Mouse (Mus musculus) stomach, postnatal 0 days (tissue): ENCODE data around the gene Ano10. TPM values are rescaled to one million over a fixed set of nuclear protein-coding genes. Genes with fewer than 3 reads are reported as not detected.

Source experiments
- ATAC-seq: fragments of 200-750 bp; cut with Nextera tagmentation; 2 replicates; pipeline ENCODE4 v1.8.0; 2017; ENCODE audit not compliant: low FRiP score, low TSS enrichment
- DNase-seq: peaks from one replicate; pipeline ENCODE4 v3.0.0-alpha.2; 2016; ENCODE audit warnings: low spot score
- H3K27ac ChIP-seq: fragments of 300-500 bp; sonication (generic); replicated peaks from 2 replicates; pipeline ENCODE4 v1.5.1; 2014; ENCODE audit warnings: mild to moderate bottlenecking, control low read depth
- H3K27me3 ChIP-seq: fragments of 300-500 bp; sonication (generic); 2 replicates; pipeline ENCODE4 v1.6.1; 2014; ENCODE audit warnings: low read length; ENCODE audit not compliant: control insufficient read depth, insufficient read depth
- H3K36me3 ChIP-seq: fragments of 300-500 bp; sonication (generic); 2 replicates; pipeline ENCODE4 v1.6.1; 2014; ENCODE audit warnings: low read length, mixed read lengths; ENCODE audit not compliant: control insufficient read depth, insufficient read depth
- H3K4me1 ChIP-seq: fragments of 300-500 bp; sonication (generic); replicated peaks from 2 replicates; pipeline ENCODE4 v1.6.1; 2014; ENCODE audit warnings: antibody characterized with exemption; ENCODE audit not compliant: control insufficient read depth, insufficient read depth
- H3K4me2 ChIP-seq: fragments of 300-500 bp; sonication (generic); replicated peaks from 2 replicates; pipeline ENCODE4 v1.6.1; 2014; ENCODE audit warnings: low read depth, mild to moderate bottlenecking, control low read depth, moderate library complexity
- H3K4me3 ChIP-seq: fragments of 300-500 bp; sonication (generic); 2 replicates; pipeline ENCODE4 v1.5.1; 2014; ENCODE audit warnings: low read depth, low read length, control low read depth
- H3K9ac ChIP-seq: fragments of 300-500 bp; sonication (generic); 2 replicates; pipeline ENCODE4 v1.6.1; 2014; ENCODE audit warnings: mild to moderate bottlenecking, low read length, control low read depth, mixed read lengths
- H3K9me3 ChIP-seq: fragments of 300-500 bp; sonication (generic); 2 replicates; pipeline ENCODE4 v1.6.1; 2016; ENCODE audit warnings: low read length; ENCODE audit not compliant: control insufficient read depth
- CTCF ChIP-seq: IDR thresholded peaks from 2 replicates; pipeline ENCODE4 v1.5.1; 2016; ENCODE audit warnings: antibody characterized with exemption, low read depth, mild to moderate bottlenecking, moderate library complexity
- EP300 ChIP-seq: optimal IDR thresholded peaks from 2 replicates; pipeline ENCODE3; 2016; ENCODE audit warnings: antibody characterized with exemption
- WGBS: fragments of 180-500 bp; shearing (Covaris S2); extraction: QIAGEN DNeasy Blood & Tissue Kit; methylation state at CpG from one replicate; pipeline ENCODE4 v1.1.7; 2014; 5-methylcytosine and 5-hydroxymethylcytosine counted together
- polyA plus RNA-seq: library from polyadenylated mRNA; unstranded; fragments of >200 nt; fragmentation: Nextera tagmentation; extraction: Ambion mirVana; gene quantifications from 2 replicates; pipeline ENCODE4 v1.2.1, GENCODE M21; 2015

Ano10 gene
- polyA plus RNA-seq, 1 experiment from 2014 or later, result 30.8 TPM

DNA sequence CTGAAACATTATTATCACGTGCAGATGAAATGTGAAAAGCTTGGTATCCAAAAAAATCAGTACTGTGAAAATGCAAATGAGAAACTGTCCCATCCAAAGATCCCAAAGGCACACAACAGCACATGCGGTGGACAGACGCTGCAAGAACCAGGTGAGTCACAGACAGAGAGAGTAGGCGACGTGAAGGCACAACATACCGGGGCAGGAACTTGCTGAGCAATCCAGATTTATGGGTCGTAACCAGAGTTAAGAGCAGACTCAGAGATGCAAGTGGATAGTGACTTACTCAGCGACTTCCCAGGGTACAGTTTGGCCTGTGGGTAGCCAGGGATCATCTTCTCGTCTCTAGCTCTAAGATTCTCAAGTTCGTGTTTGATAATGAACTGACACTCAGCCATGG is 23.3 kb downstream of the Ano10 start:
- peaks cover 4% of the 10 kb centered on the region; the same call in 1 of the 2 replicates for H3K36me3 ChIP-seq
- no peaks in the 10 kb centered on the region for H3K9me3 ChIP-seq
- H3K9ac ChIP-seq, result no peak overlapping the region
- WGBS, result 84% methylated on average over 10 of the region's 10 CpGs
- H3K27me3 ChIP-seq, result no peaks in the 10 kb centered on the region
- H3K4me2 ChIP-seq, result no peak overlapping the region
- no peak overlapping the region for H3K27ac ChIP-seq
- TF ChIP-seq CTCF (no peak), EP300 (no peak)
- DNase-seq, result no peak
- no peaks in the 10 kb centered on the region for H3K4me1 ChIP-seq
- ATAC-seq, result no peak
- H3K4me3 ChIP-seq, result no peak overlapping the region

DNA sequence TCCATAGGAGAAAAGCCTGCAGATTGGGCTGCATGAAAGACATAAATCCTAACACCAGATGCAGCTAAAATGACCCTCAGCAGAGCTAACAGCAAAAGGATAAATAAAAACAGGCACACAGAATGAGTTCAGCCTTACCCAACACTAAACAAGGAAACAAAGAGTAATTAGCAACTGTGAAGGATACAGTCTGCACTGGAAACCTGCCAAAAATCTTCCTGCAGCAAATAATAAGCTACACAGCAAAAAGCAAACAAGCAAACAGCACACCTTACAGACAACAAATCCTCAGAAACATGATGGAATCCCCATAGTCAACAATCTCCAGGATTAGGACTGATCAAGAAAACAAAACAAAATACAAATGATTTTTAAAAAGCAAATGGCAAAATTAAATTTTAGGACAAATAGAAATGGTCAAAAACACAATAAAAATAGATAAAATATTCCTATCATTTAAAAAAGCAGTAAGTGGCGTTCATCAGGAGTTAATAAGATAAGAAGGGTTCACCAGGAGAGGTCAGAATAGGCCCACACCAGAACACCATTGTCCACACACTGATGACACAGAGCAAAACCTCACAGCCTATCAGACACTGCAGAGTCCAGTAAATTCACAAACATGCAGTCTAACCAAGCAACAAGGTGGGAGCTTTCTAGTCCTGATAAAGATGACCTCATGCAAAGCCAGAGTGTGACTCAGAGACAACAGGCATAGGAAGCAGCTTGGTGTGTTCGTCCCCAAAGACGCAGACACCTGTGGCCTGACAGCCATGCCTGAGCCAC is 24.8 kb downstream of the Ano10 start:
- TF ChIP-seq CTCF (peak; percentile 30; the same call in 1 of the 2 replicates), EP300 (no peak)
- Histone ChIP-seq H3K27me3 (no peaks in the 10 kb centered on the region), H3K9me3 (no peaks in the 10 kb centered on the region), H3K36me3 (peaks cover 6% of the 10 kb centered on the region; the same call in 1 of the 2 replicates), H3K4me1 (no peaks in the 10 kb centered on the region), H3K9ac (no peak overlapping the region), H3K4me3 (no peak overlapping the region), H3K27ac (no peak overlapping the region), H3K4me2 (no peak overlapping the region)
- no peak for DNase-seq
- ATAC-seq, result peak; percentile 80
- 74% methylated on average over 3 of the region's 3 CpGs for WGBS

DNA sequence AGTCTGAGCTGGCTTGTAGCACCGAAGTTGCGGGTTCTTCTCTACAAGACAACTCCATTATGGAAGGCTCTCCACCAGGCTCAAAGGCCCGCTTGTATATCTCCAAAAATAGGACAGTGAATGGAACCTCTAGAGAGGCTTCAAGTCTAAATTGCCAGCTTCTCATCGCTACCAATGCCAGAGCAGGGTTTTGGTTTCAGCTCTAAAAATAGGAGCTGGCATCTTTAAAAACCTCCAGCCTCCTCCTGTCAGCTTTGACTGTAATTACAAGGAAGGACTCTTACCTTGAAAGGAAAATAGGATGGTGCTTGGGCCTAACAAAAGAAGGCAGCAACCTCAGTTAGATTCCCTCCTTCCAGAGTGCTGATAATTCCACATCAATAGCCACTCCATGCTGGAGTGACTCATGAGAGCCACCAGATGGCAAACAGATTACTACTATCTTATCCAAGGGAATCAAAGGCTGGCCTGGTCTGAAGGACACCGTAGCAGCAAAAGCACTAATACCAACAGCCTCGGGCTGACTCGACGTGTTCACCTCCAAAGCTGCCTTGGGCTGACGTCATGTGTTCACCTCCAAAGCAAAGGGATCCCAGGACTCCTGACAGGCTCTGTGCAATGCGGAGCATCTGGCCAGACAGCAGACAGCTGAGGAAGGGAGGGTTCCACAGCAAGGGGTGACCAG is 28.6 kb downstream of the Ano10 start:
- TF ChIP-seq CTCF, result 0 out of 2 replicates have a peak, but pooled peaks have one; percentile 6
- TF ChIP-seq EP300, result no peak
- no peak overlapping the region for H3K27ac ChIP-seq
- no peak overlapping the region for H3K9ac ChIP-seq
- 85% methylated on average over 10 of the region's 10 CpGs for WGBS
- H3K36me3 ChIP-seq, result peaks cover 9% of the 10 kb centered on the region; the same call in 1 of the 2 replicates
- H3K9me3 ChIP-seq, result no peaks in the 10 kb centered on the region
- DNase-seq, result no peak
- no peaks in the 10 kb centered on the region for H3K4me1 ChIP-seq
- no peak overlapping the region for H3K4me2 ChIP-seq
- H3K4me3 ChIP-seq, result no peak overlapping the region
- ATAC-seq, result no peak
- no peaks in the 10 kb centered on the region for H3K27me3 ChIP-seq

DNA sequence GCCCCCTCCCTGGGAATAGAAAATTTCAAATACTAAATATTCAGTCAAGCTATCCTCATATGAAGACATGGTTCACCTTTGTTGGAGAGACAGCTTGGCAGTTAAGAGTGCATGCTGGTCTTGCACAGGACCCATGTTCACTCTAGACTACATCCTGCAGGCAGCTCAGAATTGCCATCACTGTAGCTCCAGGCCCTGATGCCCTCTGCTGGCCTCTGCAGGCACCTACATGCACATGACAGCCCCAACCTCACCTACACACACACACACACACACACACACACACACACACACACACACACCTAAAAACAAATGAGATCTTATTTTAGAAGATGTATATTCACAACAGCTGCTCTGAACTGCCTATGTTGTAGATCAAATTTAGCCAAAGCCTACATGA is 31.1 kb downstream of the Ano10 start:
- Histone ChIP-seq H3K4me1 (no peaks in the 10 kb centered on the region), H3K4me3 (no peak overlapping the region), H3K27ac (no peak overlapping the region), H3K27me3 (no peaks in the 10 kb centered on the region), H3K36me3 (peaks cover 9% of the 10 kb centered on the region; the same call in 1 of the 2 replicates), H3K4me2 (no peak overlapping the region), H3K9me3 (no peaks in the 10 kb centered on the region), H3K9ac (no peak overlapping the region)
- no peak for ATAC-seq
- no peak for DNase-seq
- TF ChIP-seq EP300 (no peak), CTCF (peak; percentile 52)

DNA sequence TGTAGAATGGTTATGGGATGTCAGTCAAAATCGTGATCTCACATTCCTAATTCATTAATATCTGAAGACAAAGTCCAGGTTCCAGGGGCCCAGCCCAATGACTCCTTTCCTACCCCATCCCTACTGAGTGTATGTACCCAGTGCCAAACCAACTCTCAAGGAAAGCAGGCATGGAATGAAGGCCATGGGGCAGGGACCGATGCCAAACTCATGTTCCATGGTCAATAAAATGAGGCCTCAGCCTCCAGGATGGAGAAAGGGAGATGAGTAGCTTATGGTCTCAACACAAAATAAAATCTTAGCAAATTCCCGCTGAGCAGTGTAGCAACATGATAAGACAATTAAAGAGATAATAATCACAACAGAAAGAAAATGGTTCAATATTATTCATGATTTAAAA is 39.8 kb downstream of the Ano10 start:
- Histone ChIP-seq H3K9ac (no peak overlapping the region), H3K36me3 (peaks cover 3% of the 10 kb centered on the region; the same call in 1 of the 2 replicates), H3K9me3 (no peaks in the 10 kb centered on the region), H3K4me2 (no peak overlapping the region), H3K27me3 (no peaks in the 10 kb centered on the region), H3K27ac (no peak overlapping the region), H3K4me1 (no peaks in the 10 kb centered on the region), H3K4me3 (no peak overlapping the region)
- TF ChIP-seq EP300 (no peak), CTCF (no peak)
- DNase-seq (no peak), ATAC-seq (no peak)
- 87% methylated on average over 3 of the region's 3 CpGs for WGBS

DNA sequence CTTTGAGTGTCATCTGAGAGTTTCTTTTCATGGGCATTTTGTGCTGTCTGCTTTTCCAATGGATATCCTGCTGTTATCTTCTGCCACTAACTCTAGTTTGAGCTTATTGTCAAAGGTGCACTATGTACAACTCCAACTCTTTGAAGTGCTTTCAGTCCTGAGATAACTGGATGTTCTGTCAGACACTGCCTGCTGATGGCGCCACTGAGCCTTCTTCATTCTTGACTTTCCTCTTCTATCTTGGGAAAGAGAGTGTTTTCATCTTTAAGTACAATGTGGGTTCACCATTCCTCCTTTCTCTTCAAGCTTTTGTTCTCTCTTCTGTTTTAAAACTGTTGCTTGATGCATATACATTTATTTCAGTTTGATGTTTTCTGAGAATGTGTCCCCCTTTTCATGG is 42.1 kb downstream of the Ano10 start:
- no peaks in the 10 kb centered on the region for H3K27me3 ChIP-seq
- H3K4me2 ChIP-seq, result no peak overlapping the region
- H3K4me1 ChIP-seq, result no peaks in the 10 kb centered on the region
- H3K4me3 ChIP-seq, result no peak overlapping the region
- H3K36me3 ChIP-seq, result peaks cover 3% of the 10 kb centered on the region; the same call in 1 of the 2 replicates
- ATAC-seq, result no peak
- H3K27ac ChIP-seq, result no peak overlapping the region
- H3K9me3 ChIP-seq, result no peaks in the 10 kb centered on the region
- WGBS, result 82% methylated on average over 1 of the region's 1 CpGs
- no peak for DNase-seq
- TF ChIP-seq EP300 (no peak), CTCF (peak; percentile 52)
- no peak overlapping the region for H3K9ac ChIP-seq
